Mouse (Mus musculus): Measurements from ENCODE around the gene Elavl3. TPM values are rescaled to one million over a fixed set of nuclear protein-coding genes. Genes with fewer than 3 reads are reported as not detected.
"Not testable (repeated sequence)": the region's sequence is repeated elsewhere in the genome, so short reads cannot be mapped to it uniquely, and the experiment has no call there.

Gene Elavl3
- not detected in 2 replicates for total RNA-seq (2017)

GRCm38 (mm10) chr9:22051958-22052254 lies at the start of gene Elavl3:
Gene Elavl3, minus strand, starts transcription at chr9:22052023.
- no peak for ATAC-seq (replicated peaks; ENCODE audit: low read depth, poor library complexity, severe bottlenecking)

- no peak for ATAC-seq (replicated peaks; ENCODE audit: low read depth, poor library complexity, severe bottlenecking)
These were observed 48.1 kb upstream of the Elavl3 start for GRCm38 (mm10) chr9:22099922-22100321.

- no peak for ATAC-seq (replicated peaks; ENCODE audit: low read depth, poor library complexity, severe bottlenecking)
These were observed 47.3 kb upstream of the Elavl3 start, which contains the start of gene Cnn1 for GRCm38 (mm10) chr9:22098993-22099696. Gene Cnn1, plus strand, starts transcription at chr9:22099216.

DNA sequence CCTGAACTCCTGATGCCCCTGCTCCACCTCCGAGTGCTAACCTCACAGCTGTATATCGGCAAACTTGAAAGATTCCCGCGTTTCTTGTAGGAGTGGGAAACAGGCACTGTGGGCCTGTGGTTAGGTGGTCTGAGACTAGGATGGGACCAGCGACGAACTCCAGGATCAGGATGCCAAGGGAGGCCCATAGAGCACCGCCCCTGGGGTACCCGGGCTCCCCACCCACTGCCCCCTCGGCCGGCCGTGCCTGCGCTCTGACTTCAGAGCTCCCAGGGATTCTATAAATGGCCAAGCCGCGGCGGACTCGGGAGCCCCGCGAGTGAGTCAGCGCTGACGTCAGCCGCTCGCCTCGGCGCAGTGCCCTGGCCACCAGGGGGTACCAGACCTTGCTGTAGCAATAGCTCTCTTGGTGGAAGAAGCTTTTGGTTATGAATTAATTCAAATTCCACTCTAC lies 44.1 kb upstream of the Elavl3 start:
- ATAC-seq (replicated peaks; ENCODE audit: low read depth, poor library complexity, severe bottlenecking), result peak; percentile 99

GRCm38 (mm10) chr9:22092746-22093145 lies 40.9 kb upstream of the Elavl3 start:
- no peak for ATAC-seq (replicated peaks; ENCODE audit: low read depth, poor library complexity, severe bottlenecking)

DNA sequence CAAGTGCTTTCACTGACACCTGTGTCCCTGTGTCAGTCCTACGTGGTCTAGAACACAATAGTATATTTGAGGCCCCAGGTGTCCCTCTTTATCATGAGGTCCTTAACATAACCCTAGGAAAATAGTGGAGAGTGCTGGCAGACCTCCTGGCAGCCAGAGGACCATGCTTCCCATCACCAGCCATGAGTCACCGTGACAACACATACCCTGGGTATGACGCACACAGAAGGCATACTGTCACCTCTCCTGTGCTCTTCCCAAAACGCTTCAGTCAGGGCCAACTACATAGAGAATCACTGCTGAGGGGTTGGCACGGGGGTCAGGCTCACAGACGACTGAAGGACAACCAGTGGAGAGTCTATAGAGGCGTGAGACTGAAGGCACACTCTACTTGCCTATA lies 38.2 kb upstream of the Elavl3 start:
- ATAC-seq (replicated peaks; ENCODE audit: low read depth, poor library complexity, severe bottlenecking), result no peak

DNA sequence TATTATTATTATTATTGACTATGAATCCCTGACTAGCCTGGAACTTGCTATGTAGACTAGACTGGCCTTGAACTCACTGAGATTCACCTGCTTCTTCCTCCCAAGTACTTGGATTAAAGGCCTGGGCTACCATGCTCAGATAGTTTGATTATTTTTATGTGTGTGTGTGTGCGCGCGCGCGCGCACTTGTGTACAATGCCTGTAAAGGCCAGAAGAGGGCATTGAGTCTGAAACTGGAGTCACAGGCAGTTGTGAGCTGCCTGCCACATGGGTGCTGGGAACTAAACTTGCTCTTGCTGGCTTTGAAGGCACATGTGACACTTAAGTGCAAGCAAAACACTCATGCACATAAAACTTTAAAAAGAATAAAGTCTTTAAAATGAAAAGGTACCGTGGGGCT lies 37.5 kb upstream of the Elavl3 start:
- no peak for ATAC-seq (replicated peaks; ENCODE audit: low read depth, poor library complexity, severe bottlenecking)

DNA sequence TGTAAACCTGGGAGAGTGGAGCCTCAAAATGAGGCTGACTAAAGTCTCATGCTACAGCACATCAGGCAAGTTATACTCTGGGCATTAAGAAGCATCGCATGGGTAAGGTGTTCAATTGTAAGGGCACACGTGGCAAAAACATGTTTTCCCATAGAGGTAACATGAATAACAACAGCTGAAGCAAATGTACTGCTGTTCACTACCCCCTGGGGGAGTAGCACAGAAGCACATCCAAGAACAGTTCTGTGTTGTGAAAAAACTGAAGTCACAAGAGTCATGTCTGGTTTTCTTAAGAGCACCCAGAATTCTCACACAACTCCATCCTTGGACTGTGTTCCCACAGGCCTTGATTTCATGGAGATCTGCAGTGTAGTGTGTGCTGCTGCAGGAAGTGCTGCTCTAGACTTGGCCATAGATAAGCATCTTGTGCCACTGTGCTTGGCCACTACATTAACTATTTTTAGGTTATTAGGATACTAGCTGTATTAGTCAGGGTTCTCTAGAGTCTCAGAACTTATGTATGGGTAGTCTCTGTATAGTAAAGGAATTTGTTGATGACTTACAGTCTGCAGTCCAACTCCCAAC lies 35.3 kb upstream of the Elavl3 start:
- ATAC-seq (replicated peaks; ENCODE audit: low read depth, poor library complexity, severe bottlenecking), result no peak

- no peak for ATAC-seq (replicated peaks; ENCODE audit: low read depth, poor library complexity, severe bottlenecking)
These were observed 34.2 kb upstream of the Elavl3 start for GRCm38 (mm10) chr9:22086012-22086411.

- ATAC-seq (replicated peaks; ENCODE audit: low read depth, poor library complexity, severe bottlenecking), result peak; percentile 100
These were observed 33.4 kb upstream of the Elavl3 start, which contains the start of gene Ecsit for GRCm38 (mm10) chr9:22085022-22085834. Gene Ecsit, minus strand, starts transcription at chr9:22085438.

DNA sequence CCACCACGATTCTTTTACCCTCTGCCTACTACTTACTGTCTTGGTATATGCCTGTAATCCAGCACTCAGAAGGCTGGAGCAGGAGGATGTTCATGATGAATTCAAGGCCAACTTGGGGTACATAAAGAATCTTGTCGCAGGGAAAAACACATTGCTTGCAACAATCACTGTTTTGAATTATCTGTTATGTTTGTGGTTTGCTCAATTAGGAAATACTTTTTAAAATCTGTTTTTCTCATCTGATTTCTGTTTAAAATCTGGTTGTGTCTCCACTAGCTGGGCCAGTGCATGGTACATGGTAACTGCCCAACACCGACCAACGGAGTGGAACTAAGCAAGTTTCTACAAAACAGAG lies 32.8 kb upstream of the Elavl3 start:
- ATAC-seq (replicated peaks; ENCODE audit: low read depth, poor library complexity, severe bottlenecking), result no peak

- no peak for ATAC-seq (replicated peaks; ENCODE audit: low read depth, poor library complexity, severe bottlenecking)
These were observed 24.4 kb upstream of the Elavl3 start for GRCm38 (mm10) chr9:22076223-22076622.

DNA sequence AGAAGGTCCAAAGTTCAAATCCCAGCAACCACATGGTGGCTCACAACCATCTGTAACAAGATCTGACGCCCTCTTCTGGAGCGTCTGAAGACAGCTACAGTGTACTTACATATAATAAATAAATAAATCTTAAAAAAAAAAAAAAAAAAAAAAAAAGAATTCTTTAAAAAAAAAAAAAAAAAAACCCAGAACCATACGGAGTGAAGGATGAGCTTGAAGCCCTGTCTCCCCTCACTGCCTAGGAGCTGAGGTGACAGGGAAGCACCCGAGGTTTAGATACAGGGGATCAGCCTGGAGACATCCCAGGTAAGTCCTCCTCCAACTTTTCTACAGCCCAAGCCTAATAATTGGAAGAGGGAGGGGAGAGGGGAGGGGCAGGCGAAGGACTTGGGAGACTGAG lies 24.0 kb upstream of the Elavl3 start:
- not testable (repeated sequence) for ATAC-seq (replicated peaks; ENCODE audit: low read depth, poor library complexity, severe bottlenecking)

DNA sequence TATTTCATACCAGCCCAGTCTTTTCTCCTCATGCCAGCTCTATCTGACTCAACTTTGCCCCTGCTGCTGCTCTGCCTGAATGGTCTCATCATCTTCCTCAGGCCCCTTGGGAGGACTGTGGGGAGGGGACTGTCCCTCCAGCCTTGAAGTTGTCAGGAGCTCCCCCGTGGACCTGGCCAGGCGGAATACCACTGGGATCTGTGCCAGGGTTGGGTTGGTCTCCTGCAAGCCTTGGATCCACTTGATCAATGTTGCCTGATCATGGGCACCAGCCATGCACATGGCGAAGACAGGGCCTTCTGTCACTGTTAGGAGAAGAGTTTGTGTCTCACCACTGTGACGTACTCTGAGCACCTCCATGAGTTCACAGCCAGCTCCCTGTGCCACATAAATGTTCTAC lies 20.5 kb upstream of the Elavl3 start:
- ATAC-seq (replicated peaks; ENCODE audit: low read depth, poor library complexity, severe bottlenecking), result no peak

DNA sequence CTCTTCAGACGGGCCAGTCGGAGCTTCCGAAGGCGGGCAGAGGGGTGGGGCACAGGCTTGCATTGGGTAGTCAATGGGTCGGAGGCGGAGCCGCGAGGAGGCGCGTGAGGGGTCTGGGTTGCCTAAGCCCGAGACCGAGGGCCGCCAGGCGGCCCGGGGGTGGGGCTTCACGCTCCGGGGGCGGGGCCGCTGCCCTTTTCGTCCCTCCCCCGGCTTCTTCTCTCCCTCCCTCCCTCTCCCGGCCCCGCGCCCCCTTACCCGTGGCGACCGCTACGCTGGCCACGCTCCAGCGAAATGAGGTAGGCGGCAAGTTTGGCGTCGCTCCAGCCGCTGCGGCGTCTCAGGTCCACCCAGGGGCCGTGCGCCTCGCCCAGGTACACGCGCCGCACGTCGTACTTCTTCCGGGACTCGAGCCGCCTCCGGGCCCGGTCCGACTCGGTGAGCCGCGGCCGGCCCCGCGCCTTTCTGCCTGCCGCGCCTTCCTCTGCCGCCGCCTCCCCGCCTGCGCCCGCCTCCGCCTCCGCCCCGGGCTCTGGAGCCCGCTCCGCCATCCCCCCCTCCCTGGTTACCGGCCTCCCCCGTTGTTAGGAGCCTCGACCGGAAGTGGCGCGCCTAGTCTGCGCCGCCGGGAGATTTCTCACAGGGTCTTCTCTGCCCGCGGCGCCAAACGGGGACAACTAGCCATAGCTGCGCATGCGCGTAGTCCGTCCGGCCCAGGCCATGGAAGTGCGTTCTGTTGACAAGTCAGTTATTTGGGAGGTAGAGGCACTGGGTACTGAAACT lies 19.2 kb upstream of the Elavl3 start, which contains the start of the genes Gm49318 and Zfp653:
Gene Gm49318 (minus strand): TSS at position 469 of the 783 bp plus-strand sequence.
Gene Zfp653 (minus strand): TSS at position 586 of the 783 bp plus-strand sequence.
- ATAC-seq (replicated peaks; ENCODE audit: low read depth, poor library complexity, severe bottlenecking), result peak; percentile 96

DNA sequence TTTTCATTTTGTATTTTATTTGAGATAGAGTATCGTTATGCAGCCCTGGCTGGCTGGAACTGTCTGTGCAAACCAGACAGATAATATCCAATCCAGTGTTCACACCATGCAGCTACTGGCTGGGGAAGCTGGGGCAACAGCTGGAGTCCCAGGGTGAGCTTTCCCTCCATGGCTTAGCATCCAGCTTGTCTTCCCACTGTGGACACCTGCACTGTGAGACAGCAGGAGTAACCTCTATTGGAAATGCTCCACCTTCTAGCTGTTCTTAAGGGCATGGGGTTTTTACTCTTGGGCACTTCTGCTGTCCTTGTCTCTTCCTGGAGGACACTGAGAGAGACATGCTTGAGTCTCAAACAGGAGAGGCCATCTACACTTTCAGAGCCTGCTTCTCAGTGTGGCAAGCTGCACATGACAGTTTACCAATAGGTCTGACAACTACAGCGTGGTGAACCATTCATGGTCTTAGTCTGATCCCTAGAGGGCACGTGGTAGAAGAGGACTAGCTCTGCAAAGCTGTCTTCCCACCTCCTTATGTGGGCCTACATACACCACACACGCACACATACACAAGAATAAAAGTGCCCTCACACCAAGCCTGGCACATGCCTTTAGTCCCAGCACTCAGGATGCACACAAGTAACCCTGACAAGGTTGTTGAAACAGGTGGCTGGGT lies 18.2 kb upstream of the Elavl3 start:
- no peak for ATAC-seq (replicated peaks; ENCODE audit: low read depth, poor library complexity, severe bottlenecking)

DNA sequence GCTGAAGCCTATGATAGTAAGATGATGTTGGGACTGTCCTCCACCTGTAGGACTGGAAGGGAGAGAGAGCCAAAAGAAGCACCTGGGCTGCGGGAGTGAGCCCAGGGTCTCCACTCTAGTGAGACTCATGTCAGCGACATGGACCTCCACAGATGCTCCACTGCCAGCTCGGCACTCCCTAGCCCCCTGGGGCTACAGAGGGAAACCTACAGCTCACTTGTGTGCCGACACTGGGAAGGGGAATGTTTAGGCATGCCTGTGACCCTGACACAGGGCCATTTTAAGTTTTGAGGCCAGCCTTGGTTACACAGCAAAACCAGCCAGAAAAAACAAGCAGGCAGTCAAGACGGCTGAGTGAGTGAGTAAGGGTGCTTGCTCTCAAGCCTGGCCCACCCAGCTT lies 15.4 kb upstream of the Elavl3 start:
- no peak for ATAC-seq (replicated peaks; ENCODE audit: low read depth, poor library complexity, severe bottlenecking)

DNA sequence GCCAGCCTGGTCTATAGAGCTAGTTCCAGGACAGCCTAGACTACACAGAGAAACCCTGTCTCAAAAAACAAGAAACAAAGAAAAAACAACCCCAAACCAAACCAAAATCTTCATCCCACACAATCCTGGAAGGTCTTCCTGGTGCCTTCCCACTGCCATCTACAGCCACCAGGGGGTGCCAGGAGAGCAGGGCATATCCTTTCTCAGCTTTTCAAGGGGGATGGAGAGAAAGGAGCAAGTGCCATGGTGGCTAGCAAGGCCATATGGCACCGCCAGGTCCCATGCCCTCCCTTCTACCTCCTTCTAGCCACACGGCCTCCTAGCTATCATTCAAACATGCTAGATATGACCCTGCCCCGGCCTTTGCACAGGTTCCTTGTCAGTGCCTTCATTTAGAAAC lies 14.6 kb upstream of the Elavl3 start:
- ATAC-seq (replicated peaks; ENCODE audit: low read depth, poor library complexity, severe bottlenecking), result peak; percentile 39; the same call in 1 of the 2 replicates

DNA sequence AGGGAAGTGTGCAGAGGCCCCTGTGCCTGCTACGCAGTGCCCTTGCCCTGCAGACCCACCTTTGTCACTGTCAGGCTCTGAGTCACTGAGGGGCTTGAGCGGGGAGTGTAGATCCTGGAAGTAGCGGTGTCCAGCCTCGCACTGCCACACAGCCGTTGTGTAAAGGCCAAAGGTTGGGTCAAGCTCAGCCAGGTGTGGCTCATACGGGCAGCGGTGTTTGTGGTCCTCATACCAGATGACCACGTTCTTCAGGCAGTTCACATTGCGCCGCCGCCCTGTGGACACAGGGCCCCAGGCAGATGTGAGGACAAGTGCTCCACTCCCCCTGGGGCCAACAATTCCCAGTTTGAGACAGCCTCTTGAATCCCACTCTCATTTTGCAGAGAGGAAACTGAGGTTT lies 13.8 kb upstream of the Elavl3 start:
- ATAC-seq (replicated peaks; ENCODE audit: low read depth, poor library complexity, severe bottlenecking), result no peak

DNA sequence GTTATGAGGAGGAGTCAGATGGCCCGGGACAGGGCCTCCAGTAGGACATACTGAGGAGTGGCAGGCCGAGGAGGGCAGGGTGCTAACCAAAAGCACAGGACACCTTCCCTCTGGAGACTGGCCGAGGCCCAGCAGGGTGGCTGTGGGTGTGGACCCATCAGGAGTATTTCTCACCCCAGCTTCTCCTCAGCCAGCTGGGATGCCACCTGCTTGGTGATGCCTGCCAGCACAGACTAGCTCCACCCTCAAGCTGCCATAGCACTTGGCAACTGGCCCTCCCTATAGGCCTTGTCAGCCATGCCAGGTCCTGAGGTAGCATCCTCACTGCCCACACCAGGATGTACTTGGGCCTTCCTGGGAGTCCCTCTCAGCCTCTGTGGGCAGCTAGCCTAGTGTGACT lies 12.5 kb upstream of the Elavl3 start:
- ATAC-seq (replicated peaks; ENCODE audit: low read depth, poor library complexity, severe bottlenecking), result no peak
